Mouse (Mus musculus) liver, postnatal 0 days (tissue): ENCODE measurements around the gene Coro6.

Experiments
- CTCF ChIP-seq: sonication (generic); IDR thresholded peaks from 2 replicates; pipeline ENCODE4 v1.5.1; 2016; ENCODE audit warnings: antibody characterized with exemption, low read depth
- EP300 ChIP-seq: IDR thresholded peaks from 2 replicates; pipeline ENCODE4 v1.6.1; 2016; ENCODE audit warnings: antibody characterized with exemption, low read depth, mild to moderate bottlenecking

GRCm38 (mm10) chr11:77499354-77499753 lies 37.1 kb downstream of the Coro6 start:
- TF ChIP-seq CTCF (no peak), EP300 (no peak)
